Mouse (Mus musculus) liver, embryonic 14.5 days (tissue): ENCODE results near the gene Ooep.

ENCODE experiments used
- CTCF ChIP-seq: IDR thresholded peaks from 2 replicates; pipeline ENCODE4 v1.5.1; 2016; ENCODE audit warnings: antibody characterized with exemption, low read depth, control low read depth
- EP300 ChIP-seq: IDR thresholded peaks from 2 replicates; pipeline ENCODE4 v1.6.1; 2016; ENCODE audit warnings: antibody characterized with exemption, low read depth

DNA sequence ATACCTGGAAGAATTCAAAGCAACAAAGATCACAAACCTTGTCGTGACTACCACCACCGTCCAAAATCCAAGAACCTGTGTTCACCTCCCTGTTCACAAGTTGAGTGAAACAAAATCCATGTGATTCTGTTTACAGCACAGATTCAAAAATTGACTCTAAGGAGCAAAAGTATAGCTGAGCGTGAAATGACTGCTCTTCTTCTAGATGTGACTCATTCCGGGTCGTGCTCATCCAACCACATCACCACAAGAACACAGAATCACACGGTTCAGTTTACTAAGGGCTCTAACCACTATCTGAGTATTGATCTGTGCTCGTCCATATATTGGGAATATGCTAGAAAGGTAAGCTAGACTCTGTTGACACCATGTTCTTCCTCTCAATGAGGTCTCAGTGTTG is 8.4 kb upstream of the Ooep start:
- TF ChIP-seq EP300, result no peak
- TF ChIP-seq CTCF, result no peak
